Mouse (Mus musculus) myocyte (in vitro differentiated cells): ENCODE results near the gene Oasl1. TPM values are rescaled to one million over a fixed set of nuclear protein-coding genes. Genes with fewer than 3 reads are reported as not detected.

Experiments used
- H3K27me3 ChIP-seq: one replicate; pipeline ENCODE4 v1.6.1; 2011; ENCODE audit not compliant: control insufficient read depth, insufficient read depth, insufficient read length
- H3K36me3 ChIP-seq: one replicate; pipeline ENCODE4 v1.6.1; 2011; ENCODE audit not compliant: control insufficient read depth, insufficient read depth
- H3K4me2 ChIP-seq: one replicate; pipeline ENCODE4 v1.6.1; 2011; ENCODE audit warnings: low read depth, control low read depth
- H3K4me3 ChIP-seq: one replicate; pipeline ENCODE4 v1.5.1; 2011; ENCODE audit warnings: mild to moderate bottlenecking, control low read depth, moderate library complexity
- H3K79me2 ChIP-seq: one replicate; pipeline ENCODE4 v1.6.1; 2011; ENCODE audit not compliant: control insufficient read depth, insufficient read depth
- H3ac ChIP-seq: one replicate; pipeline ENCODE4 v1.6.1; 2011; ENCODE audit not compliant: control insufficient read depth, insufficient read length
- CEBPB ChIP-seq: IDR thresholded peaks from 2 replicates; pipeline ENCODE4 v1.6.1; 2011; ENCODE audit warnings: mild to moderate bottlenecking, moderate library complexity; ENCODE audit not compliant: poor library complexity, insufficient read depth, severe bottlenecking
- E2F4 ChIP-seq: IDR thresholded peaks from one replicate; pipeline ENCODE4 v1.6.1; 2011; ENCODE audit warnings: mild to moderate bottlenecking, control low read depth, moderate library complexity; ENCODE audit not compliant: insufficient read depth
- MAX ChIP-seq: IDR thresholded peaks from one replicate; pipeline ENCODE4 v1.6.1; 2011; ENCODE audit warnings: low read depth, mild to moderate bottlenecking, control low read depth
- MYOD1 ChIP-seq, 3 experiments: IDR thresholded peaks; one replicate each; pipeline ENCODE4 v1.6.1; 2011; ENCODE audit warnings: control low read depth in 2 of 3, low read depth in 2 of 3, mild to moderate bottlenecking in 2 of 3, moderate library complexity in 1 of 3; ENCODE audit not compliant: insufficient read length in 2 of 3, control insufficient read depth in 1 of 3
- MYOG ChIP-seq, 3 experiments: IDR thresholded peaks; one replicate each; pipeline ENCODE4 v1.6.1; 2011; ENCODE audit warnings: control low read depth in 2 of 3, low read depth in 2 of 3, mild to moderate bottlenecking in 2 of 3; ENCODE audit not compliant: insufficient read length in 2 of 3, control insufficient read depth in 1 of 3, insufficient read depth in 1 of 3
- POLR2A ChIP-seq: IDR thresholded peaks from one replicate; pipeline ENCODE4 v1.6.1; 2011; ENCODE audit warnings: low read depth, mild to moderate bottlenecking, control low read depth, moderate library complexity; ENCODE audit not compliant: insufficient read length
- POLR2AphosphoS2 ChIP-seq: IDR thresholded peaks from one replicate; pipeline ENCODE4 v1.6.1; 2011; ENCODE audit warnings: low read depth, control low read depth; ENCODE audit not compliant: insufficient read length
- REST ChIP-seq: IDR thresholded peaks from one replicate; pipeline ENCODE4 v1.6.1; 2011; ENCODE audit warnings: mild to moderate bottlenecking, control low read depth, moderate library complexity; ENCODE audit not compliant: insufficient read depth, insufficient read length
- SRF ChIP-seq: IDR thresholded peaks from one replicate; pipeline ENCODE4 v1.6.1; 2011; ENCODE audit warnings: low read depth; ENCODE audit not compliant: control insufficient read depth, insufficient read length
- TCF12 ChIP-seq: IDR thresholded peaks from one replicate; pipeline ENCODE4 v1.6.1; 2011; ENCODE audit warnings: mild to moderate bottlenecking, control low read depth; ENCODE audit not compliant: poor library complexity, insufficient read depth, severe bottlenecking
- TCF3 ChIP-seq: IDR thresholded peaks from one replicate; pipeline ENCODE4 v1.6.1; 2011; ENCODE audit warnings: low read depth, control low read depth; ENCODE audit not compliant: insufficient read length
- USF1 ChIP-seq: IDR thresholded peaks from one replicate; pipeline ENCODE4 v1.6.1; 2011; ENCODE audit warnings: low read depth, mild to moderate bottlenecking, control low read depth, moderate library complexity
- polyA plus RNA-seq: library from polyadenylated mRNA; unstranded; fragments of >200 nt; fragmentation: generic; extraction: Trizol; gene quantifications from one replicate; pipeline ENCODE4 v1.2.1, GENCODE M21; 2012; ENCODE audit warnings: missing spikeins

Gene Oasl1
- polyA plus RNA-seq, 1 experiment, result 0.56 TPM

DNA sequence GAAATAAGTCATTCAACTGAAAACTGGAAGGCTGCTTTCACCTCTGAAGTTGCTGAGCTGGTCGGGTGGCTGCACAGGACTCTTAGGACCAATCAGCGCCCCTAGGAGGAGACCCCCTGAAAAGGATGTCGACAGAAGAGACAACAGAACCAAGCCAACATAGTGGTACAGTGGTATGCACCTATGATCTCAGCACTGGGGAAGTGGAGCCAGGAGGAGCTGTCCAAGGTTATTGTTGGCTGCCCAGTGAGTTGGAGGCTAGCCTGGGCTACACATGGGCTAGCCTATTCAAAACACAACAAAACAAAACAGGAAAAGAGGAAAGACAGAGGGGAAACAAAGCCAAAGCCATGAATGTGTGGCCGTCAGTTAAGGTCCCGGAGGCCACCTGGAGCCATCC, 35.0 kb downstream of the Oasl1 start:
- Histone ChIP-seq H3ac (no peak overlapping the region), H3K4me2 (no peak overlapping the region), H3K79me2 (no peaks in the 10 kb centered on the region), H3K4me3 (no peak overlapping the region), H3K27me3 (peaks cover 20% of the 10 kb centered on the region), H3K36me3 (no peaks in the 10 kb centered on the region)
- TF ChIP-seq REST (peak; percentile 51), TCF3 (no peak), POLR2A (no peak)

DNA sequence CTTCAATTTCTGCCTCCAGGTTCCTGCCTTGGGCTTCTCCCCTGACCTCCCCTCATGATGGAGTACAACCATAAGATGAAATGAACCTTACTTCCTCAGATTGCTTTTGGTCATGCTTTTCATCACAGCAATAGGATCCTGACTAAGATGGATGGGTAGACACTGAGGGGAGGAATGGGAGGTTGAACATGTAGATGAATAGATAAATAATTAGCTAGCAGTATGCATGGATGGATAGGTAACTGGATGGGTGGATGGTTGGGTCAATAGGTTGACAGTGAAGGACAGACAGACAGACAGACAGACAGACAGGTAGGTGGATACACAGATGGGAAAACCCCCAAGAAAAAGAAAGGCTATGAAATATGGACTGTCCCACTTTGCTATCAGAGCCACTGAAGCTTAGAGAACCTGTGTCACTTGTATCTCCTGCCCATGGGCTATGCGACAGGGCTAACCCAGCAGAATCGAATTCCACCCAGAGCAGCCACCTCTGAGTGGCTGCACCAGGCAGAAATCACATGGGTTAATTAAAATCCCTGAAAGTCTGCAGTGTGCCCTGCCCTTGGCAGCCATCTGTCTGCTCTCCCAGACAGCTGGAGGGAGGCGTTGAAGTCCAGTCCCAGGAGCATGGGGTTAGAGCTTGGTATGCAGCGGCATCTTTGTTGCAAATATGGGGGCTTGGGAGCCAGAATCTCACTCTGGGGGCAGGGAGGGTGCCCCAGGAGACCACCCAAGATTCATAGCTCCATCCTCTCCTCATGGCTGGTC, 38.7 kb downstream of the Oasl1 start:
- no peak overlapping the region for H3ac ChIP-seq
- TF ChIP-seq MYOG (IDR thresholded peaks at IDR 0.05; ENCODE audit: control insufficient read depth in 1 of 3, insufficient read depth in 1 of 3, insufficient read length in 2 of 3, low read depth in 2 of 3) (peak in 1 of 3 experiments; percentile 56), TCF12 (no peak), MYOD1 (IDR thresholded peaks at IDR 0.05; ENCODE audit: control insufficient read depth in 1 of 3, insufficient read length in 2 of 3, low read depth in 2 of 3) (peak in 2 of 3 experiments; percentile 47 to 55)
- peaks cover 24% of the 10 kb centered on the region for H3K27me3 ChIP-seq
- no peak overlapping the region for H3K4me2 ChIP-seq
- no peak overlapping the region for H3K4me3 ChIP-seq
- H3K36me3 ChIP-seq, result no peaks in the 10 kb centered on the region
- H3K79me2 ChIP-seq, result no peaks in the 10 kb centered on the region

DNA sequence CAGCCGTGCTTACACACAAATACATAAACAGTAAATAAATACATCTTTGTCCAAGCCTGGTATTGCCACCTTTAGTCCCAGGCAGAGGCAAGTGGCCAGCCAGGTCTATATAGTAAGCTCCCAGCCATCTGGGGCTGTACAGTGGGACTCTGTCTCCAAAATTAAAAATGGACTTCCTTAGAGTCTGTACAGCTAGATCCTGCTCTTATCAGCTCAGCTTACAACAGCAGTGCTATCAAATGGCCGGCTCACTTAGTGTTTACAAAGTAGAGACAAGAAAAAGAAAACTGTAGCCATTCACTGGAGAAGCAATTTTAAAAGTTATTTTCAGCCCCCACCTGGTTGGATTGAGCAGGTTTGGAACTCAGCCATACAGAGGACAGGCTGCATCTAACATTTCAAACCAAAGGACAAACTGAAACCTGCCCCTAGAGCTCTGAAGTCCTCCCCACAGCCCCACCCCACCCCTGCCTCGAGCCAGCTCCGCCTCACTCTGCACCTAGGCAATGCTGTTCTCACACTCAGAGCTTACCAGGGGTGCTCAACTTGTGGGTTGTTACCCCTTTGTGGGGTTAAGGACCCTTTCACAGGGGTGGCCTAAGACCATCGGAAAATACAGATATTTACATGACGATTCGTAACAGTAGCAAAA, 41.4 kb downstream of the Oasl1 start:
- Histone ChIP-seq H3K4me2 (peak overlapping the region; percentile 38), H3K27me3 (peaks cover 45% of the 10 kb centered on the region), H3K79me2 (no peaks in the 10 kb centered on the region), H3ac (no peak overlapping the region), H3K4me3 (no peak overlapping the region), H3K36me3 (no peaks in the 10 kb centered on the region)
- no peak for TF ChIP-seq TCF12
- TF ChIP-seq POLR2A, result no peak
- no peak for TF ChIP-seq TCF3
- no peak for TF ChIP-seq CEBPB
- TF ChIP-seq MYOG (IDR thresholded peaks at IDR 0.05; ENCODE audit: control insufficient read depth in 1 of 3, insufficient read depth in 1 of 3, insufficient read length in 2 of 3, low read depth in 2 of 3), result no peak
- TF ChIP-seq MAX, result no peak
- no peak for TF ChIP-seq MYOD1 (IDR thresholded peaks at IDR 0.05; ENCODE audit: control insufficient read depth in 1 of 3, insufficient read length in 2 of 3, low read depth in 2 of 3)
- TF ChIP-seq SRF, result no peak
- TF ChIP-seq E2F4, result no peak
- no peak for TF ChIP-seq REST
- TF ChIP-seq USF1, result no peak
- no peak for TF ChIP-seq POLR2AphosphoS2

DNA sequence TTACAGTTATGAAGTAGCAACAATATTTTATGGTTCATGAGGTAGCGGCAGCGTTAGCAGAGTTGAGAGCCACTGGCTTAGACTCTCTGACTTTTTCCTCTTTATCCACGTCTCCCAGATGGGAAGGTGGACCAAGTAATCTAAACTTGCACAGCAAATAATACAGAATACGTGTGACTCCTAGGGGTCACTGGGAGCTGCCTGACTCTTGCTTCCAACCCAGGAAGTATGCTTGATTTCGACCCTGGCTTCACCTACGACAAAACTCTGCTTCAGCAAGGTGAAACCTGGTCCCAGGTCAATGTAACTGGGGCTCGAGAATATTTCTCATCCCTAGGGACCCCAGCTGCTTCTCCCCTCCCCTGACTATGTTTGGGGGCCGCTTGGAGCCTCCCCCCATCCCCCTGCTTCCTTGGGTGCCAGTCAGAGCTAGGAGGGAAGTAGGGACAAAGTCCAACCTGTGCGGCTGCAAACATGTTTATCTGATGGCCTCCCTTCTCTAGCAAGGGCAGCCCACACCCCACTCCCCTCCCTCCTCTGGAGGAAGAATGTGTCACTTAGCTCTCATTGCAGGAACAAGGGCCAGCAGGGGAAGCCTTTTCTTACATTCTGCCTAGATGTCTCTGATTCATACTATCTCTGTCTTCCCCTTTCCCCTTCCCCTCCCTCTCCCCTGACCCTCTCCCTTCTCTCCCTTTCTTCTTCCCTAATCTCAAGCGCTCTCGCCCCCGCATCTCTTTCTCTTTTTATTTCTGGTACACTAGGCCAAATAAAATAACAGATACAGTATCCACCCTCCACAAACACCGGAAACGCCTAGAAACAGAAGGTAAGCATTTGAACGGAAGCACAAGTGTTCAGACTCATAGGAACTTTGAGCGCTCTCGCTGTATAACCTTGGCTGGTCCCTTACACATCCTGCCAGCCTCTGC, 42.2 kb downstream of the Oasl1 start:
- Histone ChIP-seq H3ac (no peak overlapping the region), H3K36me3 (no peaks in the 10 kb centered on the region), H3K4me2 (peak overlapping the region; percentile 38), H3K4me3 (no peak overlapping the region), H3K79me2 (no peaks in the 10 kb centered on the region), H3K27me3 (peaks cover 46% of the 10 kb centered on the region)
- TF ChIP-seq USF1, result no peak
- no peak for TF ChIP-seq TCF3
- TF ChIP-seq TCF12, result no peak
- TF ChIP-seq REST, result no peak
- TF ChIP-seq POLR2AphosphoS2, result no peak
- TF ChIP-seq MYOG (IDR thresholded peaks at IDR 0.05; ENCODE audit: control insufficient read depth in 1 of 3, insufficient read depth in 1 of 3, insufficient read length in 2 of 3, low read depth in 2 of 3), result no peak
- TF ChIP-seq POLR2A, result no peak
- TF ChIP-seq MYOD1 (IDR thresholded peaks at IDR 0.05; ENCODE audit: control insufficient read depth in 1 of 3, insufficient read length in 2 of 3, low read depth in 2 of 3), result no peak
- no peak for TF ChIP-seq E2F4
- TF ChIP-seq CEBPB, result no peak
- TF ChIP-seq MAX, result no peak
- TF ChIP-seq SRF, result no peak
